Mouse (Mus musculus) C2C12 (cell line): ENCODE results near the gene Gnaq.

Experiments
- CTCF ChIP-seq: IDR thresholded peaks from one replicate; pipeline ENCODE4 v1.5.1; 2011; ENCODE audit not compliant: control insufficient read depth, insufficient read depth, insufficient read length
- MYOG ChIP-seq: IDR thresholded peaks from one replicate; pipeline ENCODE4 v1.6.1; 2011; ENCODE audit not compliant: control insufficient read depth, insufficient read length; ENCODE audit errors: extremely low read depth

- TF ChIP-seq MYOG (no peak), CTCF (no peak)
These were observed 8.1 kb downstream of the Gnaq start for GRCm38 (mm10) chr19:16140710-16141109.
